Mouse (Mus musculus): ENCODE results near the gene Agap1.

Gene Agap1

DNA sequence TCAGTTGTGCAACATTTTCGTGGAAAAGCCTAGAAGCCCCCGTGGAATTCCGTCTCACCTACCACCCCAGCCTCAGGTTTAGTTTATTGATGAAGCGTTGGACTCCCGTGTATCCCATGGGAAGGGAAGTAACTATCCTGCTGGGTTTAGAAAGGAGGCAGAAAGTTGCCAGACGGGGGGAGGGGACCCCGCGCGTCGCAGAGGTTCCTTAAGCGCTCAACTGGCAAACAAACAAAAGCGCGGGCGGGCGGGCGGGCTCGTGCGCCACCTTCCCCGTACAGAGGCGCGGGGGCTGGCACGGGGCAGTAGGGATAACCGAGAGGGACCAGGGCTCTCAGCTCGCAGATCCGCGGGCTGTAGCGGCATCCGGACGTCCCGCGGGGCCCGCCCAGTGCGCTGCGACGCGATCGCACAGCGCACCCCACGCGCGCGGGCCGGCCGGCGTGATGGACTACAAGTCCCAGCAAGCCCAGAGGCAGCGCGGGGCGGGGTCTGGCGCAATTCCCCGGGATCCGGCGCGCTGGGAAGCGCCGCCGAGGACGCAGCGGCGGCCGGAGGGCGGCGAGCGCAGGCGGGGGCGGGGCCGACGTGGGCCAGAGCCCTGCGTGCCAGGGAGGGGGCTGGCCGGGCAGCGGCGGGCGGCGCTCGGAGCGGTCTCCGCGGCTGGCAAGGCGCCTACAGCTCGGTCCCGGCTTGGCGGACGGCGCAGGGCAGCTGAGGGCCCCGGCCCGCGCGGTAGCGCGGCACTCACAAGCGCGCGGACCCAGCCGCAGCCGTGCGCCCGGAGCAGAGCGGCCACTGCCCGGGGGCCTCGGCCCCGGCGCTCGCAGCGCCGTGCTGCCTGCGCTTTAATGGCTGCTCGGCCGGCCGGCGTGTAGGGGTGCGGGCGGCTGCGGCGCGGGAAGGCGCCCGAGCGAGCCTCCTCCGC is at the start of gene Agap1:
Gene Agap1 (plus strand): TSS at position 611 of the 928 bp plus-strand sequence.
- DNase-seq (ENCODE audit: low read depth in 2 of 2, low spot score in 2 of 2): no peak

DNA sequence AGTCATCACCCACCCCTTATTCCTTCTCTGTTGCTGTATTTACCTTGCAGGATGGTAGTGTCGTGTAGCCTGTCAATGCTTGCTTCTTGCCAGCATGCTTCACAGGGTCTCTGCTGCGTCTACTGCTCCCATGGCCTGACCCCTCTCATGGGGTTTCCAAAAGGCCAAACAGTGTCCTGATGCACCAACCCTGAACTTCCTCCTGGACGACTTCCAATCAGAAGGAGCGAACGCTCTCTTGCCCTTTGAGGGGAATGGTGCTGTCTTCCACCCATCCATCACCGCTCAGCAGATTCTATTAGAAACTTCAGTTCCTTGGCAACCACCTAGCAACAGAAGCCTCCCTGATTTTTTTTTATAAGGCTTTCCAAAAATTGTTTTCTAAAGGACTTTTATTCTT is 48.6 kb upstream of the Agap1 start:
- DNase-seq (ENCODE audit: low read depth in 2 of 2, low spot score in 2 of 2): no peak

DNA sequence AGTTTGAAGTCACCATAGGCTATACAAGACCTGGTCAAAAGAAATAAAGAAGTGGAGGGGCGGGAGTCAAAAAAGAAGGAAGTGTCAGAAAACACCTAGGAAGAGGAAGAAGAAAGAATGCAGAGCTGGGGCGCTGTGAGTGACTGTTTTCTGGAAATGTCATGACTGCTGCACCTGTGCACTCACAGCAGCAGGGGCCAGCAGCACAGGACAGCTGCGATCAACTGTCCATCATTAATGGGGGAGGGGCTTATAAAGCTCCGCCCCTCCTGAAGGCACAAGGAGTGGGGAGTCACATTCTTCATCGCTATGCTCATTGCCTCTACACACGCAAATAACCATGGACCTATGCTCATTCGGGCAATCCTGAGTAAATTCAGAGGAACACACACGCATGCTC is 46.6 kb upstream of the Agap1 start:
- DNase-seq (ENCODE audit: low read depth in 2 of 2, low spot score in 2 of 2): no peak

DNA sequence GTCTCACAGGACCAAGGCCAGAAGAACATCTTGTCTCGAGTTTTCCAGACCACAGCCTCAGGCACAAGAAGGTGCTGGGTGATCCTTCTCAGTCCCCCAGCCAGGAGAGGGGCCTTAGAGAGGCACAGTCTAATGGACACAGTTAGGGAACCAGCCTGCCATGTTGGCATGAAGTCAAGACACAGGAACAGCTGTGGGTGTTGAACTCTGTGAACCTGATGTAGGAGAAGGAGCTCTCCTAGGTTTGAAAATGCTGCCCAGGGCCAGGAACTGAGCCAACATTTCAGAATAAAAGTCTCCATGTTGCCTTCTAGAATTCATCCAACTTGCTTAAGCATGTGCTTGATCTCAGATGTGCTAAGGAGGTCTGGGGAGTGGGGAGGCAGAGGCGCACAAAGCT is 41.5 kb upstream of the Agap1 start:
- no peak for DNase-seq (ENCODE audit: low read depth in 2 of 2, low spot score in 2 of 2)

DNA sequence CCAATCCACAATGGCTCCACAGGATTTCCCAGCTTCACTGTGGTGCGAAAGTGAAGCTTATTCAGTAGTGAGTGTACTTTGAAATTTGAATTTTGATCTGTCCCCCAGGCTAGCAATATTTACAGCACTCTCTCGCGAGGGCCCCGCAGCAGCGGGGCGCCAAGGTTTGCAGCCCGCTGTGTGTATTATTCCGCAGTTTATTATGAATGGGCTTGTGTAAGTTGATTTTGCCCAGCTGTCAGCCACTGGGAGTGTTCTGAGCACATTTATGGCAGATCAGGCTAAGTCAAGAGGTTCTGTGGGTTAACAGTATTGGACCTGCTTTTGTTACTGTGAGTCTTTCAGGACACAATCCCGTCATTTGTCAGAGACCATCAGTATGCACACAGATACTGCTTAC is 40.0 kb upstream of the Agap1 start:
- no peak for DNase-seq (ENCODE audit: low read depth in 2 of 2, low spot score in 2 of 2)

DNA sequence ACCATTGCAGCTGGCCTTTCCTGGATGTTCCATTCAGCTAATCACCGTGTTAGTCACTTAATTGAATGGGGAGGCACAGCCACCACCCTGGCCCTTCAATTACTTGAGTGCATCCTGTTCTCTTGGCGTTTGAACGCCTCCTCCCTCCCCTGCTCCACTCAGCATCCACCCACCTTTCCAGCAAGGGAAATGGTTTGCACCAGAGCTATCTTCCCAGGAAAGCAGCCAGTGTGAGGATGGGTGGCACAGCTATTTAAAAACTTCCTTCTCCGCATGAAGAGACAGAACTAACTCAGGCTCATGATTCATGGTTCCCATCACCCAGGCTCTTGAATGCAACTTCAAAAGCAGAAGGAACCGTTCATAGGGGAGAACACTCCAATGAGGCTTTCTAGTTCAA is 37.7 kb upstream of the Agap1 start:
- no peak for DNase-seq (ENCODE audit: low read depth in 2 of 2, low spot score in 2 of 2)

DNA sequence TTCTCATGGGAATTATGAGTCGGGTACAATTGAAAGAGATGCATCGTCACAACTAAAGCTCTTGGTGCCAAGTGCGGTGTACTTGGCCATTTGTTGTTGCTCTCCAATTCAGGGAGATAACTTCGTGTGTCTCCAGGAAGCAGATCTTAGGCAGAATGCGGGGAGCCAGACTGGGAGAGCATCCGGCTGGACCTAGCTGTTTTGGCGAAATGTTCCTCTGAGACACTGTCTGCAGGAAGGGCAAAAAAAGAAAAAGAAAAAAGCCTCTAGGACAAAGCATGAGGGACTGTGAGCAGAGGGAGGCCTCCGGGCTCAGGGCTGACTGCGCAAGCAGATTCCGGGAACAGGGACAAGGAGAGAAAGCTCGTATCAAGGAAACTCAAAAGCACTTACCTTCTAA is 34.0 kb upstream of the Agap1 start:
- DNase-seq (ENCODE audit: low read depth in 2 of 2, low spot score in 2 of 2): no peak

DNA sequence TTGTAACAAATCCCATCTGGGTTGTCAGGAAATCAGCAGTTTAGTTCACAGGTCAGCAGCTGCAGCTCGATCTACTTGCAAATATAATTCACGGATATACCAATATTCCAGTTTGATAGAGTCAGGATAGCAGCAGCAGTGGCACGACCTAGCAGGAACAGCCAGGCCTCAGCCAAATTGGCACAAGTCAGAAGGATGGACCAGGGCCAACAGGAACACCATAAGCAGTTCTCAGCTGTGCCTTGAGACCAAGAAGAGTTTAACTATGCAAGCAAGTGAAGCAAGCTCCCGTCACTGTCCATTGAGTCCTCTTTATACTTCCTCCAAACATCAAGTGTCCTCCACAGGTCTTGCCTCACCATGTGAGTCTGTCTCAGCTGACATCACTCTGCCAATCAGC is 33.2 kb upstream of the Agap1 start:
- no peak for DNase-seq (ENCODE audit: low read depth in 2 of 2, low spot score in 2 of 2)

DNA sequence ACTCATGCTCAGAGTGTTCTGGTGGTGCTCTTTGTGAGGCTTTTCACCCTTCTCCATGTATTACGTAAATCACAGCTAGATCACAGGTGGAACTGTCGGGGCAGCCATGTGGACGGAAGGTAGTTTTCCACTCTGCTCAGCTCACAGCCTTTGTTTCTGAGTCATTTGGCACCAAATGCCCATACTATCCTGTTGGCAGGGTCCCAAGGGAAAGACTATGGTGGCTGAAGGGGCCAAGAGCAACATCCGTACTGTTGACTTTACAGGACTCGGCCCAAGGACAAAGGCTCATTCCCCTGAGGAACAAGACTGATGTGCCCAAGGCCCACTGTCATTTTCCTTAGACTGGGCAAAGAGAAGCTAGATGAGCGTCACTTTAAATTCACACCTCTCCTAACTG is 30.0 kb upstream of the Agap1 start:
- no peak for DNase-seq (ENCODE audit: low read depth in 2 of 2, low spot score in 2 of 2)

DNA sequence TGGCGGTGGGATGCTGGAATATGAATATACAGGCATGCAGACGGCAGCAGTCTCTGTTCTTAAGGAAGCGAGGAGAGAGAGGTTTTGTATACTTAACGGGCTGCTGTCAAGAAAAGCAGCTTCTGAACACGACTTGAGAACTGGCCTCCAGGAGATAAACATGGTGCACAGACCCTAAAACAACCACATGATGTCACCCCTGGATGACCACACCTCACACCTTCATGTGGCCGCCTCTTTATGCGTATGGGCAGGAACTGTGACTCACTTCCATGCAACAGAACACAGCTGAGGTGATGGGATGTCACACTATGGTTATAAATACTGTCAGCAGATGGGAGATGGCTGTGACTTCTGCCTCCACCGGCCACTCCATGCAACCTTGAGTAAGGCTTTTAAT is 28.5 kb upstream of the Agap1 start:
- no peak for DNase-seq (ENCODE audit: low read depth in 2 of 2, low spot score in 2 of 2)

DNA sequence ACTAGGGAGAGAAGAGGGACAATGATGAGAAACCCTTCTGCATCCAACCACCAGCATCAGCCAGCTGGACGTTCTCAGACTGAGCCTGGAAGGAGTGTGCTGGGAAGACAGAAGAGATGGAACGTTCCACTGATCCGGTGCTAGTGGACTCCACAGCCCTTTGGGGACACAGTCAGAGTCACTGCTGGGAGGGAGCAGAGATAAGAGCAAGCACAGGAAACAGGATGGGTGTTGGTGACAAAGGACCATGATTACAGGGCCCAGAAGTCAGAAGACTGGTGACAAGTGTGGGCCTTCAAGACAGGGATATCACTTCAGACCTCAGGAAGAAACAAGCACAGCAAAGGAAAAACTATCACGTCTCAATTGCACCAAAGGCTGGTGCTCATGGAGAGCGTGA is 25.9 kb upstream of the Agap1 start:
- no peak for DNase-seq (ENCODE audit: low read depth in 2 of 2, low spot score in 2 of 2)

DNA sequence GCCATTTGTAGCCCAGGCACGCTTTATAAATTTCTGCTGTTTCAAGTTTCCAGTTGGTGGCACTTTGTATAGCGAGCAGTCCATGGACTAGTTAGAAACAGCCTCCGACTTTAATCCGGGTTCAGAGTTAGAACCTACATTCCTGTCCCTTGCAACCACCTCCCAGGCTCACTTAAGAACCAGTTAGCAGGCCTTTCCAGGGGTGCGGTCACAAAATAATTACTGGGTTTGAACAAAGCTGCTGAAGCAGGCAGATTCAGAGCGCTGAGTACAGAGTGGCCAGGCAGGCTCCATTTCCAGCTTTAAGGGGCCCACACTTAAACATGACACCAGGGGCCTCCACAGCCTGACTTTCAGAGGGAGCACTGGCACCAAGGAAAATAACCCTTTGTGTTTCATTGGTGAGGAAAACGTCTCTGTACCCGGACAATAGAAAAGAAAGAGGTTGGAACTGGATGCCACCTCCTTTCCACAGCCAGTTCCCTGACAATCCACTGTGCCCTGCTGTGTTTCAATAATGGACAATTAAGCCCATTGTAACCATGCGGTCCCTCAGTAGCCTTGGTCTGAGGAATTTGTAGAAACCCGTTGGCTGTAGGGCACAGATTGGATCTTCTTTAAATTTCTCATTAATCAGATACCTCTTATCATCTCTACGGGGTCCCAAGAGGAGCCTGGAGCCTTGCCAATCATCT is 24.5 kb upstream of the Agap1 start:
- DNase-seq (ENCODE audit: low read depth in 2 of 2, low spot score in 2 of 2): no peak

DNA sequence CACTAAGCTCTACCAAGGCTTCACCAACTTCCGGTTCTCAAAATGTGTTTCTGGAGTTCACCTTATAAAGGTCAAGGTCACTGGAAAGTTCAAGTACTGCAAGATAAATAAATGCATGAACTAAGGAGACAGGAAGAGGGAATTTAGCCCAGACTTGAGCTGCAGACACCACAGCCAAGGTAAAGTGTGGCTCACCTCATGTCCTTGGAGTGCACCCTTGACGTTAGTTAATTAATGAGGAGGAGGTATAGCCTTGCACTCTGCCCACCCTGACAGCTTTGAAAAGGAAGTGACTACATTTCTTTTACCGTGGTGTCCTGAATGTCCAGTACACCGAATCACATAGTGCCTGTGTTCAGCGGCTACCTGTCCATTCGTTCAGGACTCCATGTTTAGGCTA is 15.3 kb upstream of the Agap1 start:
- DNase-seq (ENCODE audit: low read depth in 2 of 2, low spot score in 2 of 2): no peak

DNA sequence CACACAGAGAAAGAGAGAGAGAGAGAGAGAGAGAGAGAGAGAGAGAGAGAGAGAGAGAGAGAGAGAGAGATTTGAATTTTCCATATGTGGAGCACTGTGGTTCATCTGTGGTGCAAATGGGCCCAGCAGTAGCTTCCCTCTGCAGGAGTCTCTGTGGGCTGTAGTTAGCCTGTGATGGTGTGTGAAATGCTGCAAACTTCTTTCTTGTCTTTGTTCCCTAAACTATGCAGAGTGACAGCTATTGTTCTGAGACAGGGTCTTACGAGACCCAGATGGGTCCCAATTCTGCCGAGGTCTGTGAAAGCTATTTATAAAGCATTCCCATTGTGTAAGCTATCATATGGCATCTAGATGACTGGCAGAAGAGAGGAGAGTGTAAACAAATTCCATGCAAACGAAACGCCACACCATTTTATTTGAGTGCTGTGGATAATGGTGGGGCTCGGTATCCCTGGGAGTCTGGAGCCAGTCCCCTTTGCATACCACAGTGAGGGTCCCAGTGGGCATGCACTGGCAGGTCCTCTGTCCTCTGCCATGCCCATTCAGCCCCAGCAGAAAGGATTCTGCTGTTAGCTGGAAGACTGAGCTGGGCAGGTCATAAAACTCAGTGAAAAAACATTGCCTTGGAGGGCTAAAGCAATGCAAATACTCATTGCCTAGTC is 13.2 kb upstream of the Agap1 start:
- no peak for DNase-seq (ENCODE audit: low read depth in 2 of 2, low spot score in 2 of 2)

DNA sequence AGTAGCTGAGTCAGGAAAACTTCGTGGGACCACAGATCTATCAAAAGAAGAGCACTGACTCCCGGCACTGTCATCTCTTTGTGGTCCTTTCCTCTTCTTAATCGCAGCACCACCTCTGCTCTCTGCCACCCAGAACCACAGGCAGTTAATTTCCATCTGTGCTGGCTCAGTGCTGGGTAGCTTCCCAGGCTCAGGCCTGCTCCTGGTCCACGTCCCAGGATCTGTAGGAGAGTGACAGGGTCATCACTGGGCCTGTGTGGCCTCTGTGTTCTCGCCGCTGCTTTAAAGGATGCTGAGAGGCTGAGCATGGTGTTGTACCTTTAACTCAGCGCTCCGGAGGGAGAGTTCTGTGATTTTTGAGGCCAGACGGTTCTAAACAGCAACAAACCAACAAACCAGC is 11.1 kb upstream of the Agap1 start:
- DNase-seq (ENCODE audit: low read depth in 2 of 2, low spot score in 2 of 2): no peak

DNA sequence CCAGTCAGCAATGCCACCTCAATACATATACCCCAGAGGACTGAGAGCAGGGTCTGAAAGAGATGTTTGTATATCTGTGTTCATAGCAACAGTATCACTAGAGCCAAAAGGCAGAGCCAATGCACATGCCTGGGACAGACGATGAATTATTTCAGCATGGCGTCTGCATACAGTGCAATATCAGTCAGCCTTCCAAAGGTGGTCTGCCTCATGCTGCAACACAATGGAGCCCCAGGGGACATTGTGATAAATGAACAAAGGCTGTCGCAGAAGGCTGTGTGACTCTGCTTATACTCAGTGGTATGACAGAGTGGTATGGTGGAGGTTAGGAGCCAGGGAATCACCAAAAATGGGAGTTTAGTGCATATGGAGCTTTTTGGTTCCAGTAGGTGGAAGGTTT is 10.6 kb upstream of the Agap1 start:
- DNase-seq (ENCODE audit: low read depth in 2 of 2, low spot score in 2 of 2): no peak

DNA sequence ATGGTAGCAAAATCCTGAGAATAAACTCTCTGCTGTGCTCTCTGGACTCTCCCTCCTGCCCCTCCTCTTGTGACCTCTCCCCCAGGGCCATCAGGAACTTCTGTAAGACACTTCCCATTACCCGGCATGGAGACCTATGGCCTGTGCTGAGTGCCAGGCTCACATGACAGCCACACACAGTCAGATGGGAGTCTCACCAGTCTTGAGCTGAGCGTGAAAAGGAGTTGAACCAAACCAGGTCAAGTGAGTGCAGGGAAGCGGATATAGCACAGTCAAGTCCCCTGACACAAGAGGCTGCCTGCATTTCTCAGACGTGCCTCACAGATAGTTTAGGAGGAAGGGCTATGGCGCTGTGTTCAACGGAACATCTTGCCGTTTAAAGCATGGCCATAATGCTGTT is 4.5 kb upstream of the Agap1 start:
- no peak for DNase-seq (ENCODE audit: low read depth in 2 of 2, low spot score in 2 of 2)

DNA sequence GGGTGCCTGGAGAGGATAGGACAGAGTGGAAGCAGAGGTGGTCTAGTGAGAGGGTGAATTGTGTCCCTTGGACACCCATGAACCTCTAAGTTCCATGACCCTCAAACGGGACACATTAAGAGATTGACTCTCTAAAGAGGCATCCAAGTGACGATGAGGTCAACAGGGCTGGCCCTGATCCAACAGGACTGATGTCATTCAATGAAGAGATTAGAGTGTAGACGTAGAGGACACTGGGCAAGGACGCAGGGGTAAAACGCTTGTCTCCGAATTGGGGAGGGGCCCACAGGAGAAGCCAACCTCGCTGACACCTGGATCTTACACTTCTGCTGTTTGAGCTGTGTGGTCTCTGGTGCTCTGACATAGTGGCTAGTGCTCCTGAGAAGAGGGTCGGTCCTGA is 2.5 kb upstream of the Agap1 start:
- DNase-seq (ENCODE audit: low read depth in 2 of 2, low spot score in 2 of 2): no peak

DNA sequence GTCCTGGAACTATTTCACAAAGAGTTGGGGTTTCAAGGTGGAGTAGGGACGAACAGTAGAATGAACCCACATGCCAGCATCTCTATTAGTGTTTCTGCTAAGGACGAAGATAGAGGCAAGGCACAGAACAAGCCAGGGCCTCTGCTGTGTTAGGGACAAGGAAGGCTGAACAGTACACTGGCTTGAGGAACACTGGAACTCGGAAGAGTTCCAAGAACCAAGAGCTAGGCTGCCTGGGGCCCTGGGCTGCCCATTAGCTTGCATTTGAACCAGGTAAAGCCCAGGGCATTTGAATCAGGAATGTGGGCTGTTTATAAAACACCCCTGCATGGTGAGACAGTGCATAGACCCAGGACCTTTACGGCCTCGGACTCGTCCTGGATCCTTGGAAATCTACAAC is 940 bp upstream of the Agap1 start:
- no peak for DNase-seq (ENCODE audit: low read depth in 2 of 2, low spot score in 2 of 2)

DNA sequence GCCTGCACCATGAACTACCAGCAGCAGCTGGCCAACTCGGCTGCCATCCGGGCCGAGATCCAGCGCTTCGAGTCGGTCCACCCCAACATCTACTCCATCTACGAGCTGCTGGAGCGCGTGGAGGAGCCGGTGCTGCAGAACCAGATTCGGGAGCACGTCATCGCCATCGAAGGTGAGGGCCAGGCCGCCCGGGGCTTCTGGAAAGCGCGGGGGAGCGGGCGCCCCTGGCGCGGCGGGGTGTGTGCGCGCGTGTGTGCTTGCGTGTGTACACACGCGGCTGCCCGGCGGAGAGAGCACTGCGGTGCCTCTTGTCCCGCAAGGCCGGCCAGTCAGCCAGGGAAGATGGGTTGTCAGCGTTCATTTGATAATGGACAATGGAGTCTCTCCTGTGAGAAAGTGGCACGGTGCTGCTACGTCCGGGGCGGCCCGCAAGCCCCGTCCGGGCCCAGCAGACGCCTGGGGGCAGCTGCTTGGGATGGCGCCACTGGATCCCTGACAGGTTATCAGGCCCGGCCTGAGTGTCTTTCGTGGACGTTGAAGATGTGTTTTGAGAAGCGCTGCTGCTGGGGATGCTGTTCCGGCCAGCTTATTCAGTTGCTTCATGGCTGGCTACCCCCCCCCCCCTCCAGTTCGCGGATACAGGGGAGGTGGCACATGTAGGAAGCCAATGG is 950 bp downstream of the Agap1 start:
- DNase-seq (ENCODE audit: low read depth in 2 of 2, low spot score in 2 of 2): no peak

DNA sequence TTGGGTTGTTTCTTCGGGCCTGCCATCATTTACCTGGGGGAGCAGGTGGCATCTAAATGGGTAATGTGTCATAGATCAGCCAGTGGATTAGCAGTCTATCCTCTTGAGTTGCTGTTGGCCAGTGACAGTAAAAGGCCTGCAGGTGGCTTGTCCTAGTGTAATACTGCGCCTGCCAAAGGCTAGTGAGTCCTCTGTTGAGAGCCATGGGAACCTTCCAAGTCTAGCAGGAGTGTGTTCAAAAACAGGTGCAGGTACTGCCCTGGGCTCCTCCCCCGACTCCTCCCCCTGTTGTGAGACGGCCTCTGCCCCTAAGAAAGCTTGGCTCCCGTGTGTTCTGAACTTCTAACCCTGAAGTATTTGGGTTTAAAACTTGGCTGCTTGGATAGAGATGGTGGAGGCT is 1.9 kb downstream of the Agap1 start:
- no peak for DNase-seq (ENCODE audit: low read depth in 2 of 2, low spot score in 2 of 2)

All from CD8-positive naive resting alpha-beta T cell, adult 2 months (primary cell).